In genomic region chr10:117130037-117130436, GRCm38 (mm10) we compare ENCODE assay signal across 10 mouse cellular contexts. TPM values are rescaled to one million over a fixed set of nuclear protein-coding genes. Genes with fewer than 3 reads are reported as not detected.
DNase-seq lines count a peak whose midpoint lies in the region; ATAC-seq and TF ChIP-seq lines count a peak whose summit lies in the region.
"Had no signal": no experiment of that assay in that cellular context is flagged by ENCODE, and none has a peak within 500 bp of the region (broad histone marks: within the 10 kb centered on the region; RNA-seq: fewer than 3 reads in every experiment).

No protein-coding gene starts in this region.

- H3K27ac ChIP-seq in heart, adult 2 months: peak overlapping the region; percentile 6; the same call in 1 of the 2 replicates
- no peak overlapping the region for H3K27ac ChIP-seq in heart, embryonic 11.5 days (ENCODE audit: low read depth, low read length)
- H3K27ac ChIP-seq in liver, embryonic 15.5 days (replicated peaks): 0 out of 2 replicates have a peak overlapping the region, but pooled peaks have one; percentile 30
- H3K27ac ChIP-seq in intestine, embryonic 15.5 days: no peak overlapping the region
- H3K27ac ChIP-seq: limb, embryonic 12.5 days had no signal

- TF ChIP-seq POLR2A in heart, adult 2 months (IDR thresholded peaks at IDR 0.05; ENCODE audit: insufficient read depth, low read depth, low read length): no peak

- no peak overlapping the region for H3K4me3 ChIP-seq in heart, adult 2 months
- no peak overlapping the region for H3K4me3 ChIP-seq in heart, embryonic 11.5 days (ENCODE audit: low read depth, low read length)
- H3K4me3 ChIP-seq in liver, embryonic 15.5 days (replicated peaks): no peak overlapping the region
- no peak overlapping the region for H3K4me3 ChIP-seq in intestine, embryonic 15.5 days (replicated peaks)
- H3K4me3 ChIP-seq: limb, embryonic 12.5 days had no signal

- DNase-seq in heart, adult 2 months: peak; percentile 63 to 67
- DNase-seq in adrenal gland, adult 2 months: peak; percentile 81
- DNase-seq in fibroblast of lung, adult 2 months (ENCODE audit: low read depth): peak; percentile 83
- no peak for DNase-seq in thymus, postnatal 10 days (ENCODE audit: low spot score in 2 of 2)
- no peak for DNase-seq in spleen, postnatal 4 days (ENCODE audit: low spot score in 2 of 2)
- DNase-seq: right cerebral cortex, postnatal 4 days had no signal

- no peak overlapping the region for H3K4me2 ChIP-seq in heart, embryonic 11.5 days
- no peak overlapping the region for H3K4me2 ChIP-seq in liver, embryonic 15.5 days
- H3K4me2 ChIP-seq in intestine, embryonic 15.5 days (replicated peaks): no peak overlapping the region
- H3K4me2 ChIP-seq: limb, embryonic 12.5 days had no signal

- no peaks in the 10 kb centered on the region for H3K27me3 ChIP-seq in heart, adult 2 months (ENCODE audit: control insufficient read depth, insufficient read depth, low read length)
- no peaks in the 10 kb centered on the region for H3K27me3 ChIP-seq in heart, embryonic 11.5 days (ENCODE audit: control insufficient read depth, insufficient read depth, low read length)
- no peaks in the 10 kb centered on the region for H3K27me3 ChIP-seq in liver, embryonic 15.5 days
- H3K27me3 ChIP-seq in intestine, embryonic 15.5 days (replicated peaks): no peaks in the 10 kb centered on the region
- H3K27me3 ChIP-seq: limb, embryonic 12.5 days had no signal

- H3K36me3 ChIP-seq in heart, adult 2 months (ENCODE audit: control insufficient read depth, insufficient read depth, low read length): peaks cover 10% of the 10 kb centered on the region
- peaks cover 2% of the 10 kb centered on the region; the same call in 1 of the 2 replicates for H3K36me3 ChIP-seq in heart, embryonic 11.5 days (ENCODE audit: control insufficient read depth, insufficient read depth, low read length)
- peaks cover 40% of the 10 kb centered on the region for H3K36me3 ChIP-seq in liver, embryonic 15.5 days (replicated peaks)
- H3K36me3 ChIP-seq in intestine, embryonic 15.5 days: no peaks in the 10 kb centered on the region

- ATAC-seq in heart, embryonic 11.5 days (replicated peaks; ENCODE audit: insufficient number of reproducible peaks, low FRiP score, low TSS enrichment): no peak
- ATAC-seq in liver, embryonic 15.5 days (ENCODE audit: insufficient read depth): no peak
- no peak for ATAC-seq in intestine, embryonic 15.5 days

- H3K9ac ChIP-seq in heart, adult 2 months (ENCODE audit: low read depth, low read length): no peak overlapping the region
- no peak overlapping the region for H3K9ac ChIP-seq in heart, embryonic 11.5 days (ENCODE audit: low read depth, low read length)
- H3K9ac ChIP-seq in liver, embryonic 15.5 days: no peak overlapping the region
- no peak overlapping the region for H3K9ac ChIP-seq in intestine, embryonic 15.5 days
- H3K9ac ChIP-seq: limb, embryonic 12.5 days had no signal

- 15% methylated on average over 6 of the region's 6 CpGs for WGBS in heart, adult 2 months
- 91% methylated on average over 6 of the region's 6 CpGs for WGBS in heart, embryonic 11.5 days (ENCODE audit: insufficient replicate concordance)
- 84% methylated on average over 6 of the region's 6 CpGs for WGBS in liver, embryonic 15.5 days (ENCODE audit: insufficient replicate concordance)
- WGBS in intestine, embryonic 15.5 days: 84% methylated on average over 6 of the region's 6 CpGs

- TF ChIP-seq CTCF in heart, adult 2 months (IDR thresholded peaks at IDR 0.05): no peak

- peaks cover 10% of the 10 kb centered on the region for H3K4me1 ChIP-seq in heart, adult 2 months (ENCODE audit: control insufficient read depth, insufficient read depth, low read length)
- H3K4me1 ChIP-seq in heart, embryonic 11.5 days (ENCODE audit: control insufficient read depth, insufficient read depth, low read length): peaks cover 21% of the 10 kb centered on the region
- peaks cover 45% of the 10 kb centered on the region for H3K4me1 ChIP-seq in liver, embryonic 15.5 days (replicated peaks)
- no peaks in the 10 kb centered on the region for H3K4me1 ChIP-seq in intestine, embryonic 15.5 days (replicated peaks)

- intact Hi-C loops in heart, adult 2 months (cut with DNase I): no loop called here

- TF ChIP-seq EP300 in heart, adult 2 months (IDR thresholded peaks at IDR 0.05; ENCODE audit: insufficient read depth, low read depth, low read length): no peak

- H3K79me2 ChIP-seq in heart, adult 2 months (replicated peaks; ENCODE audit: control insufficient read depth, insufficient read depth, low read length): peaks cover 8% of the 10 kb centered on the region; the same call in 1 of the 2 replicates

- no peaks in the 10 kb centered on the region for H3K9me3 ChIP-seq in heart, embryonic 11.5 days (replicated peaks; ENCODE audit: control insufficient read depth, low read length)
- H3K9me3 ChIP-seq in liver, embryonic 15.5 days (replicated peaks): no peaks in the 10 kb centered on the region
- no peaks in the 10 kb centered on the region for H3K9me3 ChIP-seq in intestine, embryonic 15.5 days
- H3K9me3 ChIP-seq: limb, embryonic 12.5 days had no signal

RNA-seq across cellular contexts. Expression of gene Frs2, which starts 18.3 kb away (rescaled TPM):
- total RNA-seq in heart, adult 2 months (2021): 10 to 100 TPM; 14.2 to 17.0 TPM
- polyA plus RNA-seq in heart, adult 2 months (2012; rRNA removed): 13.4 and 26.0 TPM in 2 replicates
- 27.1 and 30.4 TPM in 2 replicates for polyA plus RNA-seq in heart, embryonic 11.5 days (2014; fragmentation: Nextera tagmentation; extraction: Ambion mirVana)
- 10 to 100 TPM; 21.4 to 28.1 TPM for total RNA-seq in adrenal gland, adult 2 months (2021)
- polyA plus RNA-seq in adrenal gland, adult 2 months (2012; rRNA removed): 4.6 and 5.6 TPM in 2 replicates
- 6.9 and 7.5 TPM in 2 replicates for polyA plus RNA-seq in liver, embryonic 15.5 days (2015; fragmentation: Nextera tagmentation; extraction: Ambion mirVana)
- 14.2 and 16.8 TPM in 2 replicates for polyA plus RNA-seq in intestine, embryonic 15.5 days (2015; fragmentation: Nextera tagmentation; extraction: Ambion mirVana)

Comparison
In these comparisons a context has a peak if more than half of its experiments do, and no peak if none do; other contexts are left out.
1. H3K27ac ChIP-seq: peak in heart, adult 2 months (single experiment) and liver, embryonic 15.5 days (single experiment); none in heart, embryonic 11.5 days (single experiment) and intestine, embryonic 15.5 days (single experiment).
2. DNase-seq: peak in heart, adult 2 months (2 of 2), adrenal gland, adult 2 months (single experiment) and fibroblast of lung, adult 2 months (single experiment); none in thymus, postnatal 10 days (0 of 2) and spleen, postnatal 4 days (0 of 2).